Mouse (Mus musculus): Measurements from ENCODE around the gene Hspe1. TPM values are rescaled to one million over a fixed set of nuclear protein-coding genes. Genes with fewer than 3 reads are reported as not detected.
"Not testable (repeated sequence)": the region's sequence is repeated elsewhere in the genome, so short reads cannot be mapped to it uniquely, and the experiment has no call there.

Hspe1 gene
- polyA plus RNA-seq, 3 experiments from 2014 or later: 172 to 181 (median 174) TPM

DNA sequence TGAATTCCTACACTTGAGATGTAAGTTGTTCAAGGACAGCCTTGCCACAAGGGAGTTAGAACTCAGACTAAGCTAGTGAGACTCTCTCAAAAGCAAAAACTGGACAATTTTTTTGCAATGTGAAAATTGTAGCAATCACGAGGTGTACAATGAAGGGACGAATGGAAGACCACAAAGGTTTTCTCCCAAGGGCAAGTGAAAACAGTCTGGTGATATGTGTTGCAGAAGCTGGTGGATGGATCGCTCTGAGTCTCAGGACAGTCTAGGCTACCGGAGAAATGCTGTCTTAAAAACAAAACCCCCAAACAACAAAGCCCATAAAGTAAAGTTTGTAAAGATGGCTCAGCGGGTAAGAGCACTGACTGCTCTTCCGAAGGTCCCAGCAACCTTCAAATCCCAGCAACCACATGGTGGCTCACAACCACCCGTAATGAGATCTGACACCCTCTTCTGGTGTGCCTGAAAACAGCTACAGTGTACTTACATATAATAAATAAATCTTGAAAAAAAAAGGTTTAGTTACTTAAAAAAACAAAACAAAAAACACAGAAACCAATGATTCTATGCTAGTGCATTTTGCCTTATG lies 2.1 kb upstream of the Hspe1 start:
- ATAC-seq: no peak

GRCm38 (mm10) chr1:55086868-55087400 lies 998 bp upstream of the Hspe1 start:
- ATAC-seq: no peak

GRCm38 (mm10) chr1:55087401-55087904 lies 479 bp upstream of the Hspe1 start:
- peak; percentile 28 for ATAC-seq

DNA sequence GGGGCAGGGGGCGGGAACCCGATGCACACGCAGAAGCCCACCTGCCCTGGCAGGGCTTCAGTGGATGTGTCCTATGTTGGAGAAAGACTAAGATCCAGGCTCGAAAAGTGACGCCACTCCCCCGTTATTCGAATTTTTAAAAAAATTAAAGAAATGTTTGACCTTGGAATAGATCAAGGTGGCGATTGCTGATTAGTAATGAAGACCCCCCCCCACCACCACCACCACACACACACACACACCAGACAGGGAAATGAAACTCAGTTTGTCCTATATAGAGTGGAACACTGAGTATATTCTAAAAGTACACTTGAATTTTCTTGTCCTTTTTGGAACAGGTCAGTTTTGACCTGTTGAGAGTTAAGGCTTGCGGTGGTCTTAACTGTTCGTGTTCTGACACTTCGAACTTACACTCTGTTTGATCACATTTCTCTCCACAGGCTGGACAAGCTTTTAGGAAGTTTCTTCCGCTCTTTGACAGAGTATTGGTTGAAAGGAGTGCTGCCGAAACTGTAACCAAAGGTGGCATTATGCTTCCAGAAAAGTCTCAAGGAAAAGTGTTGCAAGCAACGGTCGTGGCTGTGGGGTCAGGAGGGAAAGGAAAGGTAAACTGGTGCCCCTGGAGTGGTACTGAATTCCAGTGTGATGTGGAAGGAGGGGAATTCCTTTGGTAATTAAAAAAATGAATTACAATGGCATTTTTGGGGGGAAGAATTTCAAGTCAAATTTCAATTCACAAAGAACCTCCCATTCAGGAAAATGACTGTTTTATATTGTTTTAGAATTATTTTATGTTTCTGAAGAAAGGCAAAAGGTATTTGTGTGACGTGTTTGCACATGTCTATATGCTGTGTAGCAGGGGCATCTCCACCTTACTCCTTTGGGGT lies 922 bp downstream of the Hspe1 start:
- ATAC-seq: peak; percentile 32

- ATAC-seq: no peak
Measured at GRCm38 (mm10) chr1:55089498-55090064, 1.6 kb downstream of the Hspe1 start.

DNA sequence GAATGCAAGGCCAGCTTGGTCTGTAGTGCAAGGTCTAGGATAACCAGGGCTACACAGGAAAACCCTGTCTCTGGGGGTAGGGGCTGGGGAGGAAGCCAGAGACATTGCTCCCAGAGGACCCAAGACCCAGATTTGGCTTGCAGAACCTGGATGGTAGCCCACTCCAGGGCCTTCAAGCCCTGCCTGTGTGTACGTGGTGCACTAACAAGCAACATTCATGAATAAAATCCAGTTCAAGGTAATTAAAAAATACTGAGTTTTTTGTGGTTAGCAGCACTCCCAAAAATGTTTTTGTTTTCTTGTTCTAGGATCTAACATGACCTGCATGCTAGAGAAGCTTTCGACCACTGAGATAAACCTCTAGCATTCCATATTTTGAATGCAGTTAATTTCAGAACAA lies 4.1 kb downstream of the Hspe1 start:
- ATAC-seq: no peak

DNA sequence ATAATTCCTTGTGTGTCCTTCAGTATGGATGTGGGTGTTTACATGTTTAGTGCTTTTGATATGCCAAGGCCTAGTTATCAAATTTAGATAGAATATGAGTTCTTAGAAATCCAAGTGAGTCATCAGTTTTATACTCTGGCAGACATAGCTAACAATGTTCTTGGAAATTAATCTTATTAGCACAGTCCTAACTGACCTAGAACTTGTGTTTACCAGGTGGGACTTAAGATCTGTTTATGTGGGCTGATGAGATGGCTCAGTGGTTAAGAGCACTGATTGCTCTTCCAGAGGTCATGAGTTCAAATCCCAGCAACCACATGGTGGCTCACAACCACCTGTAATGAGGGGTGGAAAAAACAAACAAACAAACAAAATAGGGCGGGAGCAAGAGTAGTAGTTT lies 4.5 kb downstream of the Hspe1 start:
- ATAC-seq: no peak

DNA sequence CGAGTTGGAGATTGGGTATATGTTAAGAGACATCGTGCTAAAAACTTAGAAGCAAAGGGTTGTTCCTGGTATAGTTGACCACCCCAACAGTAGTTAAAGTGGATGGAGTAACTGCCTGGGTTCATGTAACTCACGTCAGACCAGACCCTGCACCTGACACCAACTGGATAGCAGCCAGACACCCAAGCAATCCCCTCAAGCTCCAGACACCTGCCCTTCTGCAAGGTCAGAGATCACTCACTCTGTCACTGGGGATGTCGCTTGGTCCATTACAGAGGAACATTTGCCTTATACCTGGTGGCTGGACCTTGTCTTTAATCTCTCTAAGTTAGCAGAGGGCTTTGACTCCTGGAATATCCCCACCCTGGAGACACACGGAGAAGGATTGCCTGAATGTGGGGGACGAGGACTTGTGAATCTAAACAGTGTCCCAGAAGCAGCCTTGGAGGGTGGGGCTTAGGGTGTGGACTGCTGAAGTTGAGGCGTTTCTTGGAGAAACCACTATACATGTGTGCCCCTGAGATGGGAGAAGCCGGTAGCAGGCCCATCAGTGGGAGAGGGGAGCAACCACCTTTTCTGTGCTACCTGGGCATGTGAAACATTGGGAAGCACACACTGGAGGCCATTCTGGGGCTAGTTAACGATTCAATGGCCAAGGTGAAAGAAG lies 19.1 kb downstream of the Hspe1 start:
- ATAC-seq: no peak

- no peak for ATAC-seq
Measured at GRCm38 (mm10) chr1:55107644-55108043, 19.7 kb downstream of the Hspe1 start.

- no peak for ATAC-seq
Measured at GRCm38 (mm10) chr1:55108473-55108872, 20.5 kb downstream of the Hspe1 start.

GRCm38 (mm10) chr1:55109066-55109766 lies 21.3 kb downstream of the Hspe1 start:
- ATAC-seq: no peak

- ATAC-seq: no peak
Measured at GRCm38 (mm10) chr1:55123046-55123445, 35.1 kb downstream of the Hspe1 start.

DNA sequence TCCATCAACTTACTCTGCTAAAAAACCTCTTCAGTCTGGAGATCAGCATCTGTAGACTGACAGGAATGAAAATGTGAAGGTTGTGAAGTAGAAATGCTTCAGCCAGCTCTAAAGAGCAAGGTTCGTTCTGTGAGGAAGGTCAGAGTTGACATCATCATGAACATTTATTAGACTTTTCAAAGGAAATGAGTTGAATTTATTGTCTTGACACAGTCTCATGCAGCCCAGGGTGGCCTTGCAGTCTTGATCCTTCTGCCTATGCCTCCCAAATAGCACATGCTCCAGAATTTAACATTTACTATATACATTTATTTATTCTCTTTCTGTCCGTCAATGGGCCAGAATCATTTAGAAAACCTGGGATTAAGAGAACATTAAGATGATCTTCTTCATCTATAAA lies 35.6 kb downstream of the Hspe1 start:
- no peak for ATAC-seq

- ATAC-seq: not testable (repeated sequence)
Measured at GRCm38 (mm10) chr1:55124136-55124535, 36.2 kb downstream of the Hspe1 start.

DNA sequence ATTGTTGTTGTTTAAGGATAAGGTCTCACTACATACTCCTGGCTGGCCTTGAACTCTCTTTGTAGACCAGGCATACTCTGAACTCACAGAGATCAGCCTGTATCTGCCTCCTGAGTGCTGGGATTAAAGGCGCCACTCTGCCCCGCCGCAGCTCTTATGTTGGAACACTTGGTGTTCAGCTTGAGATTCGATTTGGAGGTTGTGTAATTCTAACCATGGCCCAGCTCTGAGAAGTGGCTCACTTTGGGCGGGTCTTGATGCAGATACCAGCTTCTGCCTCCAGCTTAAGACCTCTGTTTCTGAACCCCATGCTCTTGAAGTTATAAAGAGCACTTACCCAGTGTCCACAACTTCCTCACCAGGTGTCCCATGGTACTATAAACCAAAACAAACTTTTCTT lies 41.8 kb downstream of the Hspe1 start:
- no peak for ATAC-seq

GRCm38 (mm10) chr1:55130190-55130916 lies 42.4 kb downstream of the Hspe1 start:
- peak; percentile 4 for ATAC-seq

DNA sequence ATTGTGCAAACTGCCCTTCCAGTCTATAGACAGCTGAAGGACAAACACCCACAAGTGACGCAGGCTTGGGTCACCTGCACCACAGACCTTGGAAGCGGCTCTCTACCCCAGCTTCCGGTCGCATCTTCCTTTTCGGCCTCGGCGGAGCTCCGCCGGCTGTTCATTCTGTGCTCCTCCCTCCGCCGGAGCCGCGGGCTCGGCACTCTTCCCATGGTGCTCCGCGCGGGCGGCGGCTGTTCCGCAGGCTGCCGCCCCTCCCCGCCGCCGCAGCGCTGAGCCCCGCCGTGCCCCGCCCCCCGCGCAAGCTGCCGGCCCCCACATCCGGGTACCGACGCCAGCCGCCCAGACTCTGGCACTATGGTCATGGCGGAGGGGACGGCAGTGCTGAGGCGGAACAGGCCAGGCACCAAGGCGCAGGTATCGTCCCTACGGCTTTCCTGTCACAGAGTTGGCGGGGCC lies 43.0 kb downstream of the Hspe1 start, which contains the start of gene Mob4:
Gene Mob4, plus strand, starts transcription at position 289 of the 459 bp plus-strand sequence.
- ATAC-seq: peak; percentile 83

GRCm38 (mm10) chr1:55131424-55132014 lies 43.6 kb downstream of the Hspe1 start:
- peak; percentile 42 for ATAC-seq

DNA sequence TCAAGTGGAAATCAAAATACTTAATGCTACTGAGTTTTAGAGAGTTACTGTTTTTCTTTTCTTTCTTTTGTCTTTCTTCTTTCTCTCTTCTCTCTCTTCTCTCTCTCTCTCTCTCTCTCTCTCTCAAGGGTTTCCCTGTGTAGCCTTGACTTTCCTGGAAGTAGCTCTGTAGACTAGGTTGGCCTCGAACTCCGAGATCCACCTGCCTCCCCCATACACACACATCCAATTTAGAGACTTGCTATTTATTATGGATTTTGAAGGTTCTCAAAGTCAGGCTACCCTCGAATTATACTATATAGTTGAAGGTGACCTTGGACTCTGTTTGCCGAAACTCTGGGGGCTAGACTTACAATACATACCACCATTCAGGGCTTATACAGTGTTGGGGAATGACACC lies 44.4 kb downstream of the Hspe1 start:
- no peak for ATAC-seq

DNA sequence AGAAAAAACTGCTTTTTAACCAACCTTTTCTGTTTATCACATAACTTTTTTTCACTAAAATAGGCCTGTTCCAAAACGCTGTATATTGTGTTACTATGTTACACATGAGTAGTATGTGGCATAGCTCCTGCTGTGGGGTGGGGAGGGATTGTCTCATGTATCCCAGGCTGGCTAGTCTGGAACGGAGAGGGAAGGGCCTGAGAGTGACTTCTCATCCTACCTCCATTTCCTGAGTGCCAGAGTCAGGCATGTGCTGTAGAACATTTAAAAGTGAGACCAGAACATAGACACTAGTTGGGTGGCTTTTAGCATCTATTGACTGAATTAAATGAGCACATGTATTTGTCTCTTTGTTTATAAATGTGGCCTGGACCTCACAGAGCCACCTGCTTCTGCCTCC lies 45.2 kb downstream of the Hspe1 start:
- ATAC-seq: no peak

DNA sequence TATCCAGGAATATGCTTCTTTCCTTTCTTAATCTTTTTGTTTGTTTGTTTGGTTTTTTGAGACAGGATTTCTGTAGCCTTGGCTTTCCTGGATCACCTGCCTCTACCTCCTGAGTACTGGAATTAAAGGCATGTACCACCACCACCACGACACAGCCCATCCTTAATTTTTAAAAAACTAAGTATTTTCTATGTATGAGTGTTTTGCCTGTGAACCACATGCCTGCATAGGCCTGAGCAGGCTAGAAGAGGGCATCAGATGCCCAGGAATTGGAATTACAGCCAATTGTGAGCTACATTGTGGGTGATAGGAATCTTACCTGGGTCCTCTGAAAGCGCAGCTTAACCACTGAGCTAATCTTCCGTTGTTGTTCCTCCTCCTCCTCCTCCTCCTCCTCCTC lies 46.4 kb downstream of the Hspe1 start:
- no peak for ATAC-seq
